Mouse (Mus musculus) heart, postnatal 0 days (tissue): ENCODE measurements around the gene Traf1. TPM values are rescaled to one million over a fixed set of nuclear protein-coding genes. Genes with fewer than 3 reads are reported as not detected.
A peak's percentile ranks its signal among the peaks of the same experiment; 100 is the strongest.

Experiments used
- ATAC-seq: fragments of 200-750 bp; cut with Nextera tagmentation; 2 replicates; pipeline ENCODE4 v1.8.0; 2017; ENCODE audit warnings: low read depth, moderate number of reproducible peaks, moderate library complexity; ENCODE audit not compliant: insufficient read depth
- DNase-seq: peaks from one replicate; pipeline ENCODE4 v3.0.0-alpha.2; 2016; ENCODE audit warnings: low spot score
- H3K27ac ChIP-seq: fragments of 300-500 bp; sonication (generic); 2 replicates; pipeline ENCODE4 v1.5.1; 2014; ENCODE audit warnings: low read depth, mild to moderate bottlenecking
- H3K27me3 ChIP-seq: fragments of 300-500 bp; sonication (generic); 2 replicates; pipeline ENCODE4 v1.6.1; 2014; ENCODE audit warnings: low read length, mixed read lengths; ENCODE audit not compliant: control insufficient read depth, insufficient read depth
- H3K36me3 ChIP-seq: fragments of 300-500 bp; sonication (generic); replicated peaks from 2 replicates; pipeline ENCODE4 v1.6.1; 2014; ENCODE audit warnings: low read length, mixed read lengths; ENCODE audit not compliant: control insufficient read depth, insufficient read depth
- H3K4me1 ChIP-seq: fragments of 300-500 bp; sonication (generic); 2 replicates; pipeline ENCODE4 v1.6.1; 2014; ENCODE audit warnings: antibody characterized with exemption; ENCODE audit not compliant: control insufficient read depth, insufficient read depth
- H3K4me2 ChIP-seq: fragments of 300-500 bp; sonication (generic); 2 replicates; pipeline ENCODE4 v1.6.1; 2014; ENCODE audit warnings: low read depth, mild to moderate bottlenecking, low read length, moderate library complexity
- H3K4me3 ChIP-seq: fragments of 300-500 bp; sonication (generic); 2 replicates; pipeline ENCODE4 v1.5.1; 2014; ENCODE audit warnings: low read depth, low read length
- H3K9ac ChIP-seq: fragments of 300-500 bp; sonication (generic); replicated peaks from 2 replicates; pipeline ENCODE4 v1.6.1; 2014; ENCODE audit warnings: low read depth, low read length, mixed read lengths
- H3K9me3 ChIP-seq: fragments of 300-500 bp; sonication (generic); replicated peaks from 2 replicates; pipeline ENCODE4 v1.6.1; 2016; ENCODE audit warnings: low read length; ENCODE audit not compliant: control insufficient read depth
- CTCF ChIP-seq: IDR thresholded peaks from 2 replicates; pipeline ENCODE4 v1.5.1; 2016; ENCODE audit warnings: antibody characterized with exemption, control low read depth, low read depth
- EP300 ChIP-seq: IDR thresholded peaks from 2 replicates; pipeline ENCODE4 v1.6.1; 2016; ENCODE audit warnings: antibody characterized with exemption, low read depth
- WGBS: fragments of 180-500 bp; shearing (Covaris S2); extraction: QIAGEN DNeasy Blood & Tissue Kit; methylation state at CpG from one replicate; pipeline ENCODE4 v1.1.7; 2014; 5-methylcytosine and 5-hydroxymethylcytosine counted together
- polyA plus RNA-seq: library from polyadenylated mRNA; unstranded; fragments of >200 nt; fragmentation: Nextera tagmentation; extraction: Ambion mirVana; gene quantifications from 2 replicates; pipeline ENCODE4 v1.2.1, GENCODE M21; 2015
- total RNA-seq: library from RNA; depleted of rRNA; stranded (reverse); fragments of >200 nt; gene quantifications from 2 replicates; pipeline ENCODE4 v1.2.3, GENCODE M21; 2014; ENCODE audit warnings: low replicate concordance

Traf1 gene
- total and polyA plus RNA-seq, 2 experiments from 2014 or later: 0.23 to 1.1 TPM

GRCm38 (mm10) chr2:34940246-34940645 is 21.3 kb downstream of the Traf1 start:
- DNase-seq (no peak), ATAC-seq (no peak)
- no peak overlapping the region for H3K4me3 ChIP-seq
- H3K27me3 ChIP-seq: no peaks in the 10 kb centered on the region; the same call in 1 of the 2 replicates
- peaks cover 25% of the 10 kb centered on the region for H3K4me1 ChIP-seq
- no peak overlapping the region for H3K4me2 ChIP-seq
- TF ChIP-seq CTCF (no peak), EP300 (no peak)
- no peak overlapping the region for H3K27ac ChIP-seq
- H3K9ac ChIP-seq: no peak overlapping the region
- 72% methylated on average over 5 of the region's 5 CpGs for WGBS
- no peaks in the 10 kb centered on the region for H3K9me3 ChIP-seq
- no peaks in the 10 kb centered on the region for H3K36me3 ChIP-seq

GRCm38 (mm10) chr2:34938269-34939208 is 23.0 kb downstream of the Traf1 start:
- peaks cover 19% of the 10 kb centered on the region for H3K4me1 ChIP-seq
- H3K27me3 ChIP-seq: no peaks in the 10 kb centered on the region; the same call in 1 of the 2 replicates
- H3K27ac ChIP-seq: peak overlapping the region; percentile 15; the same call in 1 of the 2 replicates
- H3K9ac ChIP-seq: no peak overlapping the region
- no peak for TF ChIP-seq CTCF
- TF ChIP-seq EP300: no peak
- H3K4me3 ChIP-seq: no peak overlapping the region
- DNase-seq: peak; percentile 50
- H3K36me3 ChIP-seq: no peaks in the 10 kb centered on the region
- peak overlapping the region; percentile 35; the same call in 1 of the 2 replicates for H3K4me2 ChIP-seq
- ATAC-seq: peak; percentile 73
- WGBS: 27% methylated on average over 8 of the region's 8 CpGs
- H3K9me3 ChIP-seq: no peaks in the 10 kb centered on the region

- DNase-seq (no peak), ATAC-seq (no peak)
These were observed 24.1 kb downstream of the Traf1 start for GRCm38 (mm10) chr2:34937460-34937859.

GRCm38 (mm10) chr2:34927320-34927719 is 34.3 kb downstream of the Traf1 start:
- WGBS: 70% methylated on average over 5 of the region's 5 CpGs
- Histone ChIP-seq H3K9ac (no peak overlapping the region), H3K27me3 (no peaks in the 10 kb centered on the region), H3K36me3 (no peaks in the 10 kb centered on the region), H3K4me1 (no peaks in the 10 kb centered on the region), H3K27ac (no peak overlapping the region), H3K4me3 (no peak overlapping the region), H3K9me3 (no peaks in the 10 kb centered on the region), H3K4me2 (no peak overlapping the region)
- ATAC-seq (no peak), DNase-seq (no peak)
- no peak for TF ChIP-seq CTCF
- no peak for TF ChIP-seq EP300

More at GRCm38 (mm10) chr2:34937460-34937859, 24.1 kb downstream of the Traf1 start:
- TF ChIP-seq EP300 (no peak), CTCF (no peak)
- no peak overlapping the region for H3K27ac ChIP-seq
- no peaks in the 10 kb centered on the region; the same call in 1 of the 2 replicates for H3K27me3 ChIP-seq
- H3K9me3 ChIP-seq: no peaks in the 10 kb centered on the region
- no peak overlapping the region for H3K4me2 ChIP-seq
- H3K36me3 ChIP-seq: no peaks in the 10 kb centered on the region
- 61% methylated on average over 5 of the region's 5 CpGs for WGBS
- H3K9ac ChIP-seq: no peak overlapping the region
- peaks cover 19% of the 10 kb centered on the region for H3K4me1 ChIP-seq
- no peak overlapping the region for H3K4me3 ChIP-seq

GRCm38 (mm10) chr2:34922729-34923128 is 38.8 kb downstream of the Traf1 start:
- no peak overlapping the region for H3K4me2 ChIP-seq
- H3K27me3 ChIP-seq: no peaks in the 10 kb centered on the region
- TF ChIP-seq CTCF (no peak), EP300 (no peak)
- H3K36me3 ChIP-seq: no peaks in the 10 kb centered on the region
- DNase-seq (no peak), ATAC-seq (no peak)
- 18% methylated on average over 2 of the region's 2 CpGs for WGBS
- no peaks in the 10 kb centered on the region for H3K4me1 ChIP-seq
- H3K27ac ChIP-seq: no peak overlapping the region
- H3K9ac ChIP-seq: no peak overlapping the region
- H3K4me3 ChIP-seq: no peak overlapping the region
- H3K9me3 ChIP-seq: no peaks in the 10 kb centered on the region
